8 mouse cellular contexts compared by ENCODE assay signal in the genomic region with DNA sequence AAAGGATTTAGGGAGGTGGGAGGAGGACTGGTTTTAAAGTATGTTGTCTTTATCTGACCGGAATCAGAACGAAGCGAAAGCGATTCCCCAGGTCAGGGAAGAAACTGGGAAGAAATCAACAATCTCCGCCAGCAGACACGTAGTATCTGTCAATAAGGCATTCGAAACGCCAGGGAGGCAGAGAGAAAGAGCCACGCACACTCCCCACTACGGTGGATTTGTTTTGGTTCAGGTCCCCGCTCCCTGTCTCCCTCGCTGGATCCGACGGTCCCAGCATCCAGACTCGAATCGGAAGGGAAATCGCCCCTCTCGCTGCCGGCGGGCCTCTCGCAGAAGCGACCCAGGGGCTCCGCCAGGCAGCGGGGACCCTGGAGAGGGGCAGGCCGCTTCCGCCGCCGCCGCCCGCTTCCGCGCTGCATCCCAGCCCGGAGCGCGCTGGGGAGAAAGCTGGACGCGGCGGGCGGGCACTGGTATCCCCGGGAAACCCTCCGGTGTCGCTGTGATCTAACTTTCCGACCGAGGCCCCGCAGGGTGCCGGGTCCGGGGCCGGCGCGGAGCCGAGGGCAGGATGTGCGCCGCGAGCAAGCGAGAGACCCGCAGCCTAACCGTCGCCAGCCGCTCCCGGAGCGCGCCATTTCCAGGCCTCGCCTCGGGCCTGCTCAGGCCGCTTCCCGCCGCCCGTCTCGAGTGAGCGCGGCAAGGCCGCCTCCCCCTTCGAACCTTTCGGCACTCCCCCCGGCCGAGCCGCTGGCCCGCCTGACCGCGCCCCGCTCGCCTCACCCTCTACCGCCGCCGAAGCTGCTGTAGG. TPM values are rescaled to one million over a fixed set of nuclear protein-coding genes. Genes with fewer than 3 reads are reported as not detected.
DNase-seq lines count a peak whose midpoint lies in the region; ATAC-seq and TF ChIP-seq lines count a peak whose summit lies in the region.

No protein-coding gene starts in this region.

- H3K27ac ChIP-seq in heart, embryonic 15.5 days = peak overlapping the region; percentile 87
- H3K27ac ChIP-seq in CH12.LX (ENCODE audit: insufficient read depth, low read depth) = peak overlapping the region; percentile 72
- H3K27ac ChIP-seq in embryonic facial prominence, embryonic 13.5 days = peak overlapping the region; percentile 96
- H3K27ac ChIP-seq in limb, embryonic 11.5 days (replicated peaks; ENCODE audit: low read depth, low read length) = peak overlapping the region; percentile 91
- H3K27ac ChIP-seq in olfactory bulb, adult 2 months (ENCODE audit: insufficient read depth, low read depth, low read length) = peak overlapping the region; percentile 73

- no peak for TF ChIP-seq CTCF in CH12.LX (conservative IDR thresholded peaks at IDR 0.05 in 1 of 2, IDR thresholded peaks at IDR 0.05 in 1 of 2; ENCODE audit: low read depth in 2 of 2, low read length in 2 of 2)
- no peak for TF ChIP-seq CTCF in olfactory bulb, adult 2 months (IDR thresholded peaks at IDR 0.05; ENCODE audit: insufficient read depth, low read depth, low read length)

- ATAC-seq in heart, embryonic 15.5 days (replicated peaks; ENCODE audit: insufficient number of reproducible peaks, insufficient read depth, low FRiP score, low read depth) = peak; percentile 70
- ATAC-seq in embryonic facial prominence, embryonic 13.5 days (ENCODE audit: insufficient number of reproducible peaks, insufficient read depth, low FRiP score, low TSS enrichment, low read depth) = peak; percentile 11; the same call in 1 of the 2 replicates
- ATAC-seq in limb, embryonic 11.5 days (ENCODE audit: insufficient number of reproducible peaks, low FRiP score, low TSS enrichment, low read depth) = peak; percentile 67

- no peaks in the 10 kb centered on the region for H3K27me3 ChIP-seq in heart, embryonic 15.5 days
- no peaks in the 10 kb centered on the region for H3K27me3 ChIP-seq in CH12.LX (replicated peaks)
- no peaks in the 10 kb centered on the region for H3K27me3 ChIP-seq in embryonic facial prominence, embryonic 13.5 days
- no peaks in the 10 kb centered on the region for H3K27me3 ChIP-seq in limb, embryonic 11.5 days (ENCODE audit: control insufficient read depth, insufficient read depth, low read length)

- in situ Hi-C loops in CH12.LX (cut with MboI; ENCODE audit: low pct_ligation_motif_present, low pct_unique_long_range_greater_than_20kb, low sequenced_read_pairs) = no loop called here

- dilution Hi-C loops in CH12.LX (cut with MboI; ENCODE audit: extremely low pct_ligation_motif_present, extremely low pct_unique_long_range_greater_than_20kb, low sequenced_read_pairs) = no loop called here

- 0% methylated on average over 63 of the region's 85 CpGs for WGBS in heart, embryonic 15.5 days
- WGBS in embryonic facial prominence, embryonic 13.5 days = under 1% methylated on average over 69 of the region's 85 CpGs
- under 1% methylated on average over 74 of the region's 85 CpGs for WGBS in limb, embryonic 11.5 days
- under 1% methylated on average over 85 of the region's 85 CpGs for WGBS in olfactory bulb, adult 2 months

- peak overlapping the region; percentile 76 for H3K4me3 ChIP-seq in heart, embryonic 15.5 days
- peak overlapping the region; percentile 90 to 97 (median 94) for H3K4me3 ChIP-seq in CH12.LX (replicated peaks in 1 of 3; ENCODE audit: low read depth in 2 of 3, low read length in 2 of 3, poor library complexity in 1 of 3)
- H3K4me3 ChIP-seq in embryonic facial prominence, embryonic 13.5 days = peak overlapping the region; percentile 99
- H3K4me3 ChIP-seq in limb, embryonic 11.5 days (ENCODE audit: low read depth, low read length) = peak overlapping the region; percentile 85
- H3K4me3 ChIP-seq in olfactory bulb, adult 2 months (ENCODE audit: insufficient read depth, low read depth, low read length) = peak overlapping the region; percentile 62

- DNase-seq in heart, postnatal 25 days (ENCODE audit: low spot score) = no peak
- no peak for DNase-seq in CH12.LX (ENCODE audit: extremely low read depth)
- DNase-seq in limb, embryonic 11.5 days (ENCODE audit: low spot score) = no peak
- no peak for DNase-seq in frontal cortex, postnatal 36 days (ENCODE audit: low spot score in 2 of 2)
- DNase-seq in right cerebral cortex, postnatal 36 days (ENCODE audit: low spot score in 2 of 2) = no peak

- H3K4me1 ChIP-seq in heart, embryonic 15.5 days (replicated peaks) = peaks cover 19% of the 10 kb centered on the region
- peaks cover 2 to 20% of the 10 kb centered on the region in 2 experiments; a peak in 3 of 4 replicates for H3K4me1 ChIP-seq in CH12.LX (ENCODE audit: control insufficient read depth in 1 of 2, insufficient read depth in 2 of 2)
- peaks cover 16% of the 10 kb centered on the region for H3K4me1 ChIP-seq in embryonic facial prominence, embryonic 13.5 days
- peaks cover 6% of the 10 kb centered on the region for H3K4me1 ChIP-seq in limb, embryonic 11.5 days (ENCODE audit: control insufficient read depth, insufficient read depth, low read length)
- peaks cover 8% of the 10 kb centered on the region for H3K4me1 ChIP-seq in olfactory bulb, adult 2 months (ENCODE audit: control insufficient read depth, insufficient read depth, low read length)

- H3K9ac ChIP-seq in heart, embryonic 15.5 days = peak overlapping the region; percentile 90
- H3K9ac ChIP-seq in CH12.LX (ENCODE audit: insufficient read depth, low read depth) = peak overlapping the region; percentile 95
- peak overlapping the region; percentile 100 for H3K9ac ChIP-seq in embryonic facial prominence, embryonic 13.5 days
- peak overlapping the region; percentile 99 for H3K9ac ChIP-seq in limb, embryonic 11.5 days (ENCODE audit: low read length)

- no peak for TF ChIP-seq EP300 in CH12.LX (IDR thresholded peaks at IDR 0.05; ENCODE audit: low read length)

- peak overlapping the region; percentile 71 for H3K4me2 ChIP-seq in heart, embryonic 15.5 days
- H3K4me2 ChIP-seq in CH12.LX (ENCODE audit: insufficient read depth, low read depth, poor library complexity, severe bottlenecking) = peak overlapping the region; percentile 98
- H3K4me2 ChIP-seq in embryonic facial prominence, embryonic 13.5 days = peak overlapping the region; percentile 80
- H3K4me2 ChIP-seq in limb, embryonic 11.5 days (ENCODE audit: low read depth, severe bottlenecking) = peak overlapping the region; percentile 60

- intact Hi-C loops in heart, postnatal 25 days (cut with DNase I) = no loop called here

- peaks cover 24% of the 10 kb centered on the region for H3K36me3 ChIP-seq in heart, embryonic 15.5 days
- H3K36me3 ChIP-seq in CH12.LX (replicated peaks in 1 of 2; ENCODE audit: control insufficient read depth in 1 of 2, insufficient read depth in 1 of 2, low read length in 1 of 2) = peaks cover 12 to 30% of the 10 kb centered on the region in 2 experiments
- H3K36me3 ChIP-seq in embryonic facial prominence, embryonic 13.5 days = peaks cover 30% of the 10 kb centered on the region
- H3K36me3 ChIP-seq in limb, embryonic 11.5 days (ENCODE audit: control insufficient read depth, insufficient read depth, low read length) = peaks cover 16% of the 10 kb centered on the region; the same call in 1 of the 2 replicates

- TF ChIP-seq RAD21 in CH12.LX (IDR thresholded peaks at IDR 0.05; ENCODE audit: low read depth, low read length) = no peak

- H3K79me2 ChIP-seq in CH12.LX (replicated peaks; ENCODE audit: control insufficient read depth, extremely low read depth, insufficient read depth, poor library complexity, severe bottlenecking) = peaks cover 53% of the 10 kb centered on the region

- no peaks in the 10 kb centered on the region for H3K9me3 ChIP-seq in heart, embryonic 15.5 days (replicated peaks)
- no peaks in the 10 kb centered on the region for H3K9me3 ChIP-seq in CH12.LX (replicated peaks; ENCODE audit: low read length)
- H3K9me3 ChIP-seq in embryonic facial prominence, embryonic 13.5 days = no peaks in the 10 kb centered on the region
- H3K9me3 ChIP-seq in limb, embryonic 11.5 days (ENCODE audit: control insufficient read depth, low read length) = no peaks in the 10 kb centered on the region

- TF ChIP-seq POLR2A in CH12.LX (IDR thresholded peaks at IDR 0.05; ENCODE audit: low read depth, low read length) = no peak
- TF ChIP-seq POLR2A in olfactory bulb, adult 2 months (IDR thresholded peaks at IDR 0.05; ENCODE audit: insufficient read depth, low read depth, low read length) = no peak

RNA-seq across cellular contexts. Expression of a gene that starts 0.6 kb away (rescaled TPM):
- polyA plus RNA-seq in heart, embryonic 15.5 days (2015; fragmentation: Nextera tagmentation; extraction: Ambion mirVana) = 273 and 345 TPM in 2 replicates
- 100 to 1,000 TPM; 135 to 146 TPM for total RNA-seq in heart, postnatal 25 days (2021)
- total RNA-seq in CH12.LX (2012; rRNA removed) (408 and 445 TPM in 2 replicates), CH12.LX (2014; rRNA removed) (432 and 470 TPM in 2 replicates)
- polyA plus RNA-seq in CH12.LX (2012; ENCODE audit: insufficient read length, low read depth) = 391 and 417 TPM in 2 replicates
- polyA plus RNA-seq in embryonic facial prominence, embryonic 13.5 days (2015; fragmentation: Nextera tagmentation; extraction: Ambion mirVana) = 471 and 483 TPM in 2 replicates
- 551 and 553 TPM in 2 replicates for polyA plus RNA-seq in limb, embryonic 11.5 days (2014; fragmentation: Nextera tagmentation; extraction: Ambion mirVana)
- 112 TPM in 1 of 2 replicates, not detected in the other for polyA plus RNA-seq in olfactory bulb, adult 2 months (2012; ENCODE audit: insufficient read depth, insufficient read length, low replicate concordance, missing spikeins)

RNA-seq across cellular contexts. Expression of a gene that starts 23.8 kb away (rescaled TPM):
- 2.5 and 4.5 TPM in 2 replicates for polyA plus RNA-seq in heart, embryonic 15.5 days (2015; fragmentation: Nextera tagmentation; extraction: Ambion mirVana)
- 1 to 10 TPM; 1.7 to 2.0 TPM for total RNA-seq in heart, postnatal 25 days (2021)
- total RNA-seq in CH12.LX (2012; rRNA removed) (89.7 and 100 TPM in 2 replicates), CH12.LX (2014; rRNA removed) (121 and 130 TPM in 2 replicates)
- 108 and 112 TPM in 2 replicates for polyA plus RNA-seq in CH12.LX (2012; ENCODE audit: insufficient read length, low read depth)
- 2.6 and 2.9 TPM in 2 replicates for polyA plus RNA-seq in embryonic facial prominence, embryonic 13.5 days (2015; fragmentation: Nextera tagmentation; extraction: Ambion mirVana)
- 1.3 and 2.2 TPM in 2 replicates for polyA plus RNA-seq in limb, embryonic 11.5 days (2014; fragmentation: Nextera tagmentation; extraction: Ambion mirVana)
- not detected in 2 replicates for polyA plus RNA-seq in olfactory bulb, adult 2 months (2012; ENCODE audit: insufficient read depth, insufficient read length, low replicate concordance, missing spikeins)

RNA-seq across cellular contexts. Expression of a gene that starts 49.7 kb away (rescaled TPM):
- 3.3 and 5.4 TPM in 2 replicates for polyA plus RNA-seq in heart, embryonic 15.5 days (2015; fragmentation: Nextera tagmentation; extraction: Ambion mirVana)
- 1 to 10 TPM; 4.7 to 5.0 TPM for total RNA-seq in heart, postnatal 25 days (2021)
- total RNA-seq in CH12.LX (2012; rRNA removed) = 10.8 and 11.5 TPM in 2 replicates
- 6.4 and 7.2 TPM in 2 replicates for total RNA-seq in CH12.LX (2014; rRNA removed)
- polyA plus RNA-seq in CH12.LX (2012; ENCODE audit: insufficient read length, low read depth) = 24.5 and 27.7 TPM in 2 replicates
- 11.6 and 11.9 TPM in 2 replicates for polyA plus RNA-seq in embryonic facial prominence, embryonic 13.5 days (2015; fragmentation: Nextera tagmentation; extraction: Ambion mirVana)
- 5.4 and 5.6 TPM in 2 replicates for polyA plus RNA-seq in limb, embryonic 11.5 days (2014; fragmentation: Nextera tagmentation; extraction: Ambion mirVana)
- polyA plus RNA-seq in olfactory bulb, adult 2 months (2012; ENCODE audit: insufficient read depth, insufficient read length, low replicate concordance, missing spikeins) = not detected in 2 replicates

RNA-seq across cellular contexts. Expression of a gene that starts 57.5 kb away (rescaled TPM):
- 156 and 190 TPM in 2 replicates for polyA plus RNA-seq in heart, embryonic 15.5 days (2015; fragmentation: Nextera tagmentation; extraction: Ambion mirVana)
- 10 to 100 TPM; 24.8 TPM for total RNA-seq in heart, postnatal 25 days (2021)
- total RNA-seq in CH12.LX (2012; rRNA removed) (223 and 237 TPM in 2 replicates), CH12.LX (2014; rRNA removed) (219 and 222 TPM in 2 replicates)
- polyA plus RNA-seq in CH12.LX (2012; ENCODE audit: insufficient read length, low read depth) = 267 and 283 TPM in 2 replicates
- polyA plus RNA-seq in embryonic facial prominence, embryonic 13.5 days (2015; fragmentation: Nextera tagmentation; extraction: Ambion mirVana) = 326 and 332 TPM in 2 replicates
- polyA plus RNA-seq in limb, embryonic 11.5 days (2014; fragmentation: Nextera tagmentation; extraction: Ambion mirVana) = 395 and 420 TPM in 2 replicates
- polyA plus RNA-seq in olfactory bulb, adult 2 months (2012; ENCODE audit: insufficient read depth, insufficient read length, low replicate concordance, missing spikeins) = not detected in 2 replicates

Comparison
In these comparisons a context has a peak if more than half of its experiments do, and no peak if none do; other contexts are left out.
1. ATAC-seq: peak in every context shown above with its lines; median percentile 70 in heart, embryonic 15.5 days; 67 in limb, embryonic 11.5 days; 11 in embryonic facial prominence, embryonic 13.5 days.
2. RNA of a gene that starts 23.8 kb away (polyA plus RNA-seq): 108 to 112 TPM in CH12.LX; 2.6 to 2.9 TPM in embryonic facial prominence, embryonic 13.5 days, 2.5 to 4.5 TPM in heart, embryonic 15.5 days, 1.3 to 2.2 TPM in limb, embryonic 11.5 days and not detected in olfactory bulb, adult 2 months; every median in the first group is over 10 times any median in the second.
3. Peak in every context shown above with its lines, with median percentiles within 50 percentile points of each other: H3K27ac ChIP-seq, H3K4me2 ChIP-seq, H3K4me3 ChIP-seq and H3K9ac ChIP-seq.